Mouse (Mus musculus) kidney, postnatal 4 days (tissue): ENCODE measurements around the gene Galnt9.

Source experiments
- DNase-seq, 2 experiments: peaks; one replicate each; pipeline ENCODE4 v3.0.0; 2021; ENCODE audit warnings: mixed read lengths in 2 of 2

Gene Galnt9

GRCm38 (mm10) chr5:110540947-110541346, 3.2 kb upstream of the Galnt9 start:
- no peak for DNase-seq

- DNase-seq: no peak
Measured at GRCm38 (mm10) chr5:110541456-110541855, 2.7 kb upstream of the Galnt9 start.

GRCm38 (mm10) chr5:110544691-110545069, 525 bp downstream of the Galnt9 start:
- DNase-seq: no peak

GRCm38 (mm10) chr5:110545311-110545710, 1.2 kb downstream of the Galnt9 start:
- DNase-seq: no peak

GRCm38 (mm10) chr5:110546136-110546535, 2.0 kb downstream of the Galnt9 start:
- no peak for DNase-seq

- no peak for DNase-seq
Measured at GRCm38 (mm10) chr5:110546726-110547406, 2.7 kb downstream of the Galnt9 start.

GRCm38 (mm10) chr5:110548446-110548845, 4.3 kb downstream of the Galnt9 start:
- no peak for DNase-seq

- no peak for DNase-seq
Measured at GRCm38 (mm10) chr5:110550189-110550588, 6.0 kb downstream of the Galnt9 start.

- no peak for DNase-seq
Measured at GRCm38 (mm10) chr5:110550841-110551240, 6.7 kb downstream of the Galnt9 start.

GRCm38 (mm10) chr5:110552005-110552404, 7.8 kb downstream of the Galnt9 start:
- no peak for DNase-seq

- DNase-seq: no peak
Measured at GRCm38 (mm10) chr5:110553315-110553714, 9.2 kb downstream of the Galnt9 start.

- no peak for DNase-seq
Measured at GRCm38 (mm10) chr5:110555198-110555597, 11.0 kb downstream of the Galnt9 start.

- DNase-seq: peak; percentile 93 to 94
Measured at GRCm38 (mm10) chr5:110558368-110558767, 14.2 kb downstream of the Galnt9 start.

- DNase-seq: no peak
Measured at GRCm38 (mm10) chr5:110559679-110560078, 15.5 kb downstream of the Galnt9 start.

- no peak for DNase-seq
Measured at GRCm38 (mm10) chr5:110562741-110563326, 18.7 kb downstream of the Galnt9 start.

- DNase-seq: no peak
Measured at GRCm38 (mm10) chr5:110564986-110565644, 21.0 kb downstream of the Galnt9 start.

GRCm38 (mm10) chr5:110567547-110567946, 23.4 kb downstream of the Galnt9 start:
- DNase-seq: no peak

GRCm38 (mm10) chr5:110574888-110575287, 30.7 kb downstream of the Galnt9 start:
- DNase-seq: no peak

- no peak for DNase-seq
Measured at GRCm38 (mm10) chr5:110579296-110579695, 35.1 kb downstream of the Galnt9 start.

- DNase-seq: no peak
Measured at GRCm38 (mm10) chr5:110580569-110581239, 36.5 kb downstream of the Galnt9 start.

GRCm38 (mm10) chr5:110582647-110583538, 38.7 kb downstream of the Galnt9 start:
- DNase-seq: no peak

- DNase-seq: no peak
Measured at GRCm38 (mm10) chr5:110587467-110587866, 43.3 kb downstream of the Galnt9 start.

- no peak for DNase-seq
Measured at GRCm38 (mm10) chr5:110589833-110590232, 45.7 kb downstream of the Galnt9 start.
